Mouse (Mus musculus): Measurements from ENCODE around the gene Erp27. TPM values are rescaled to one million over a fixed set of nuclear protein-coding genes. Genes with fewer than 3 reads are reported as not detected.

Erp27 gene
- total and polyA plus RNA-seq, 2 experiments from 2014 or later: 0.19 to 0.92 TPM

- Histone ChIP-seq H3K27me3 (ENCODE audit: insufficient read depth, low read length) (no peaks in the 10 kb centered on the region), H3K36me3 (ENCODE audit: insufficient read depth) (no peaks in the 10 kb centered on the region), H3K9me3 (ENCODE audit: low read length) (no peaks in the 10 kb centered on the region), H3K9ac (no peak overlapping the region), H3K27ac (ENCODE audit: low read depth, low read length) (no peak overlapping the region), H3K4me1 (ENCODE audit: insufficient read depth) (no peaks in the 10 kb centered on the region), H3K4me3 (ENCODE audit: low read depth, low read length) (no peak overlapping the region), H3K4me2 (ENCODE audit: low read depth) (no peak overlapping the region)
- DNase-seq: no peak
- WGBS: 73% methylated on average over 7 of the region's 7 CpGs
- no peak for TF ChIP-seq CTCF (IDR thresholded peaks at IDR 0.05; ENCODE audit: low read depth)
- ATAC-seq: no peak
Observed at GRCm38 (mm10) chr6:136957062-136957461, 35.1 kb upstream of the Erp27 start.

DNA sequence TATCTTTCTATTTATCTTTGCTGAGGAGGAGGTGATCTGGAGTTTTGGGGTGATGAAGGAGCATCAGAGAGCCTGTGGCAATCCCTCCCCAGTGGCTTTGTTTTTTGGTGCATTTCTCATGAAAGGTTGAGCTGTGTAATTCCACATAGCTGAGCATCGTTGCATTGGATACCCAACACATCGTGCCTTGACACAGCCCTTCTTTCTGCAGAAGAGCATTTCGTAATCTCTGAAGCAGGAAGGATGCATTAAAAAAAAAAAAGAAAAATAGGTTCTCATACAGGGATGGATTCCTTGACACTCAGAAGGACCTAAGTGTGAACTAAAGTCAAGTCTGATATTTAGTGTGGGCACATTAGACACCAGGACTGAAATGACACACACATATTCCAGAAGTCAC, 33.3 kb upstream of the Erp27 start:
- WGBS: 90% methylated on average over 3 of the region's 3 CpGs
- Histone ChIP-seq H3K27me3 (ENCODE audit: insufficient read depth, low read length) (no peaks in the 10 kb centered on the region), H3K4me3 (ENCODE audit: low read depth, low read length) (no peak overlapping the region), H3K36me3 (ENCODE audit: insufficient read depth) (no peaks in the 10 kb centered on the region), H3K9me3 (ENCODE audit: low read length) (no peaks in the 10 kb centered on the region), H3K27ac (ENCODE audit: low read depth, low read length) (no peak overlapping the region), H3K9ac (no peak overlapping the region), H3K4me2 (ENCODE audit: low read depth) (no peak overlapping the region), H3K4me1 (ENCODE audit: insufficient read depth) (no peaks in the 10 kb centered on the region)
- no peak for DNase-seq
- TF ChIP-seq CTCF (IDR thresholded peaks at IDR 0.05; ENCODE audit: low read depth): no peak
- no peak for ATAC-seq

GRCm38 (mm10) chr6:136954715-136955114, 32.7 kb upstream of the Erp27 start:
- H3K4me3 ChIP-seq (ENCODE audit: low read depth, low read length): no peak overlapping the region
- H3K27me3 ChIP-seq (ENCODE audit: insufficient read depth, low read length): no peaks in the 10 kb centered on the region
- H3K9me3 ChIP-seq (ENCODE audit: low read length): no peaks in the 10 kb centered on the region
- TF ChIP-seq CTCF (IDR thresholded peaks at IDR 0.05; ENCODE audit: low read depth): no peak
- no peaks in the 10 kb centered on the region for H3K4me1 ChIP-seq (ENCODE audit: insufficient read depth)
- no peak for DNase-seq
- WGBS: 92% methylated on average over 8 of the region's 8 CpGs
- no peak overlapping the region for H3K27ac ChIP-seq (ENCODE audit: low read depth, low read length)
- no peak overlapping the region for H3K9ac ChIP-seq
- ATAC-seq: no peak
- no peak overlapping the region for H3K4me2 ChIP-seq (ENCODE audit: low read depth)
- no peaks in the 10 kb centered on the region for H3K36me3 ChIP-seq (ENCODE audit: insufficient read depth)

- no peaks in the 10 kb centered on the region for H3K9me3 ChIP-seq (ENCODE audit: low read length)
- no peak for TF ChIP-seq CTCF (IDR thresholded peaks at IDR 0.05; ENCODE audit: low read depth)
- no peaks in the 10 kb centered on the region for H3K4me1 ChIP-seq (ENCODE audit: insufficient read depth)
- ATAC-seq (no peak), DNase-seq (no peak)
- no peaks in the 10 kb centered on the region for H3K36me3 ChIP-seq (ENCODE audit: insufficient read depth)
- no peak overlapping the region for H3K4me3 ChIP-seq (ENCODE audit: low read depth, low read length)
- no peaks in the 10 kb centered on the region for H3K27me3 ChIP-seq (ENCODE audit: insufficient read depth, low read length)
- H3K27ac ChIP-seq (ENCODE audit: low read depth, low read length): no peak overlapping the region
- H3K4me2 ChIP-seq (ENCODE audit: low read depth): no peak overlapping the region
- WGBS: 89% methylated on average over 6 of the region's 6 CpGs
- H3K9ac ChIP-seq: no peak overlapping the region
Observed at GRCm38 (mm10) chr6:136954192-136954591, 32.2 kb upstream of the Erp27 start.

DNA sequence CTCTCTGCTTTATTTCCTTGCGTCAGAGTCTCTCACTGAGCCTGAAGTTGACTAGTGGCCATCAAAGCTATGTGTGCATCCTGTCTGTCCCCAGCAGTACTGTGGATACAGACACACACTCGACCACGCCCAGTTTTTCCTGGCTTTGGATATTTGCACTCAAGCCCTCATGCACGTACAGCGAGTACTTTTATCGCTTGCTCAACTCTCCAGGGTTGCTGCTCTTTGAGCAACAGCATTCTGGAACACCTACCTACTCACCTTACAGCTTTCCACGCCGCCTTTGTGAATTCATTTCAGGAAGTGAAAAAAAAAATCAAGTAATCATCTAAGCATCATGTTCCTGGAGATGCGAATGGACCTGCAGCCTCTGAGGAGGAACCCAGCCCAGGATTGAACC, 30.9 kb upstream of the Erp27 start:
- Histone ChIP-seq H3K36me3 (ENCODE audit: insufficient read depth) (no peaks in the 10 kb centered on the region), H3K4me1 (ENCODE audit: insufficient read depth) (no peaks in the 10 kb centered on the region), H3K9me3 (ENCODE audit: low read length) (no peaks in the 10 kb centered on the region), H3K4me3 (ENCODE audit: low read depth, low read length) (no peak overlapping the region), H3K4me2 (ENCODE audit: low read depth) (no peak overlapping the region), H3K9ac (no peak overlapping the region), H3K27ac (ENCODE audit: low read depth, low read length) (no peak overlapping the region), H3K27me3 (ENCODE audit: insufficient read depth, low read length) (no peaks in the 10 kb centered on the region)
- WGBS: 92% methylated on average over 9 of the region's 9 CpGs
- ATAC-seq (no peak), DNase-seq (no peak)
- no peak for TF ChIP-seq CTCF (IDR thresholded peaks at IDR 0.05; ENCODE audit: low read depth)

GRCm38 (mm10) chr6:136950171-136950570, 28.2 kb upstream of the Erp27 start:
- no peak overlapping the region for H3K4me2 ChIP-seq (ENCODE audit: low read depth)
- H3K36me3 ChIP-seq (ENCODE audit: insufficient read depth): no peaks in the 10 kb centered on the region
- no peaks in the 10 kb centered on the region for H3K27me3 ChIP-seq (ENCODE audit: insufficient read depth, low read length)
- WGBS: 97% methylated on average over 2 of the region's 2 CpGs
- no peak overlapping the region for H3K9ac ChIP-seq
- DNase-seq (no peak), ATAC-seq (no peak)
- H3K9me3 ChIP-seq (ENCODE audit: low read length): no peaks in the 10 kb centered on the region
- TF ChIP-seq CTCF (IDR thresholded peaks at IDR 0.05; ENCODE audit: low read depth): no peak
- no peak overlapping the region for H3K4me3 ChIP-seq (ENCODE audit: low read depth, low read length)
- H3K4me1 ChIP-seq (ENCODE audit: insufficient read depth): no peaks in the 10 kb centered on the region
- no peak overlapping the region for H3K27ac ChIP-seq (ENCODE audit: low read depth, low read length)

- WGBS: 25% methylated on average over 4 of the region's 4 CpGs
- TF ChIP-seq CTCF (IDR thresholded peaks at IDR 0.05; ENCODE audit: low read depth): no peak
- no peaks in the 10 kb centered on the region for H3K9me3 ChIP-seq (ENCODE audit: low read length)
Observed at GRCm38 (mm10) chr6:136947716-136948115, 25.7 kb upstream of the Erp27 start.

DNA sequence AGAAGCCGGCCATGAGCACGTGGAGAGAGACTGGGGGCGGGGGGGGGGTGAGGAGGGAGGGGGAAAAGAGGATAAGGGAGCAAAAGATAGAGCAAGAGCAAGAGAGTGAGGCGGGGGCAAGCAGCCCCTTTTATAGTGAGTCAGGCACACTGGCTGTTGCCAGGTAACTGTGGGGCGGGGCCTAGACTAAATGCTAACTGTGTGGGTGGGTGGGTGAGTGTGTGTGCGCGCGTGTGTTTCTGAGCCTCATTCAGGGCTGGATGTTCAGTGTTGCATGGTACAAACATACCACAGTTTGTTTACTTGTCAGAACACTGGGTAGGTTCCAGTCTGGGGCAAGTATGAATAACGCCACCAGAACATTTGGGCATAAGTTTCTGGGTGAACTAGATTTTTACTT, 25.0 kb upstream of the Erp27 start:
- Histone ChIP-seq H3K36me3 (ENCODE audit: insufficient read depth) (no peaks in the 10 kb centered on the region), H3K4me2 (ENCODE audit: low read depth) (no peak overlapping the region), H3K9ac (no peak overlapping the region), H3K27ac (ENCODE audit: low read depth, low read length) (no peak overlapping the region), H3K4me3 (ENCODE audit: low read depth, low read length) (no peak overlapping the region), H3K9me3 (ENCODE audit: low read length) (no peaks in the 10 kb centered on the region), H3K4me1 (ENCODE audit: insufficient read depth) (no peaks in the 10 kb centered on the region), H3K27me3 (ENCODE audit: insufficient read depth, low read length) (no peaks in the 10 kb centered on the region)
- ATAC-seq (peak; percentile 89), DNase-seq (peak; percentile 55)
- 38% methylated on average over 9 of the region's 9 CpGs for WGBS
- no peak for TF ChIP-seq CTCF (IDR thresholded peaks at IDR 0.05; ENCODE audit: low read depth)

More at GRCm38 (mm10) chr6:136947716-136948115, 25.7 kb upstream of the Erp27 start:
- no peak overlapping the region for H3K4me2 ChIP-seq (ENCODE audit: low read depth)
- DNase-seq (no peak), ATAC-seq (no peak)
- no peak overlapping the region for H3K27ac ChIP-seq (ENCODE audit: low read depth, low read length)
- no peaks in the 10 kb centered on the region for H3K27me3 ChIP-seq (ENCODE audit: insufficient read depth, low read length)
- no peaks in the 10 kb centered on the region for H3K36me3 ChIP-seq (ENCODE audit: insufficient read depth)
- H3K4me1 ChIP-seq (ENCODE audit: insufficient read depth): no peaks in the 10 kb centered on the region
- no peak overlapping the region for H3K4me3 ChIP-seq (ENCODE audit: low read depth, low read length)
- no peak overlapping the region for H3K9ac ChIP-seq
